ENCODE assay signal across 8 mouse cellular contexts in the genomic region with DNA sequence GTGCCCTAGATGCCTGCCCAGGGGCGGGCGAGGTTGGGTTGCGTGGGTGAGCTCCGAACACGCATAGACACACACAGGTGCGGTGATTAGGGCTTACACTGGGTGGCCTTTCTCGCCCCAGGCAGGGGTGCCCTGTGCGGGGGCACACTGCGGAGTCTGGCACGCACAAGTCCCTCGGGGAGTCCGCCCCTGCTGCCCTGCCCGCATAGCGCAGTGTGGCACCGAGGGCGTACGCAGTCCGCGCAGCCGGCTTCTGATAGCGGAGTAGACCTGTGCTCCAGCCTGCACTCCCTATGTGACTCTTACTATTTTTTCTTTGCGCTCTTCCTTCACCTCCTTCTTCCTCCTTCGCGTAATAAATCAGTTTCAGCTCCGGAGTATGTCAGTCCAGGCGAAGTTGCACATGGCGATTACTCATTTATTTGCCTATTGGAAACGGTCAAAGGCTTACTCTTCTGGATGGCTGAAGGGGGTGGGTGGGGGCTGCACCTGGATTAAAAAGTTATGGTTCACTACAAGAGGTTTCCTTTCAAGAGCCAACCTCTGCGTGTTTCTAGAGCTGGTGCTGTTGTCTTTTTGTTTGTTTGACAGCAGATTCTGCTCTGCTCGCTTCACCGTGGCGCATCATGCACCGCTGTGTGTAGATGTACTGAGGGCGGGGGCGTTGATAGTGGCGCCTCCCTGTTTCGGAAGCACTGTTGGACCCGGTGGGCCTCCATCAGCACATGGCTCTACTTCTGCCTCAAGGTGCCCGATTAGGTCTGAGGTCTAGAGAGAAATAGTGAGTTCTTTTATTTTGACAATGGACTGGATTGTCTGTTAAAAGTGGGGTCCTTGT. TPM values are rescaled to one million over a fixed set of nuclear protein-coding genes. Genes with fewer than 3 reads are reported as not detected.
DNase-seq lines count a peak whose midpoint lies in the region; ATAC-seq and TF ChIP-seq lines count a peak whose summit lies in the region.

No protein-coding gene starts in this region.

- under 1% methylated on average over 39 of the region's 39 CpGs for WGBS in forebrain, postnatal 0 days
- WGBS in kidney, adult 2 months, result 1% methylated on average over 39 of the region's 39 CpGs
- under 1% methylated on average over 38 of the region's 39 CpGs for WGBS in stomach, embryonic 16.5 days

- H3K27me3 ChIP-seq in forebrain, postnatal 0 days (ENCODE audit: insufficient read depth, low read length), result no peaks in the 10 kb centered on the region
- no peaks in the 10 kb centered on the region for H3K27me3 ChIP-seq in kidney, adult 2 months (replicated peaks; ENCODE audit: control insufficient read depth, insufficient read depth, low read length)
- peaks cover 21% of the 10 kb centered on the region for H3K27me3 ChIP-seq in megakaryocyte, embryonic 14.5 days (replicated peaks)
- H3K27me3 ChIP-seq in stomach, embryonic 16.5 days (ENCODE audit: control insufficient read depth, insufficient read depth, low read length), result no peaks in the 10 kb centered on the region

- TF ChIP-seq CTCF in forebrain, postnatal 0 days (IDR thresholded peaks at IDR 0.05; ENCODE audit: low read depth), result no peak
- TF ChIP-seq CTCF in kidney, adult 2 months (conservative IDR thresholded peaks at IDR 0.05; ENCODE audit: insufficient read depth, insufficient read length, low read depth, low read length), result no peak

- no peaks in the 10 kb centered on the region for H3K36me3 ChIP-seq in forebrain, postnatal 0 days (ENCODE audit: insufficient read depth)
- no peaks in the 10 kb centered on the region for H3K36me3 ChIP-seq in kidney, adult 2 months (ENCODE audit: control insufficient read depth, insufficient read depth, low read length)
- no peaks in the 10 kb centered on the region for H3K36me3 ChIP-seq in megakaryocyte, embryonic 14.5 days (replicated peaks; ENCODE audit: low read length)
- H3K36me3 ChIP-seq in stomach, embryonic 16.5 days (ENCODE audit: control insufficient read depth, insufficient read depth, low read length), result no peaks in the 10 kb centered on the region

- no peaks in the 10 kb centered on the region for H3K9me3 ChIP-seq in forebrain, postnatal 0 days (ENCODE audit: low read length)
- no peaks in the 10 kb centered on the region for H3K9me3 ChIP-seq in megakaryocyte, embryonic 14.5 days
- no peaks in the 10 kb centered on the region for H3K9me3 ChIP-seq in stomach, embryonic 16.5 days (replicated peaks; ENCODE audit: control insufficient read depth, low read length)

- peak overlapping the region; percentile 90; the same call in 1 of the 2 replicates for H3K27ac ChIP-seq in brown adipose tissue, adult 24 weeks (replicated peaks; ENCODE audit: low read depth, low read length)
- H3K27ac ChIP-seq in forebrain, postnatal 0 days (ENCODE audit: low read depth, low read length), result peak overlapping the region; percentile 88; the same call in 1 of the 2 replicates
- H3K27ac ChIP-seq in kidney, adult 2 months (ENCODE audit: insufficient read depth, low read depth, low read length), result no peak overlapping the region
- peak overlapping the region; percentile 98 for H3K27ac ChIP-seq in stomach, embryonic 16.5 days (ENCODE audit: low read length)

- ATAC-seq in cerebellum, adult (ENCODE audit: insufficient number of reproducible peaks, low FRiP score, low TSS enrichment), result peak; percentile 2; the same call in 1 of the 2 replicates
- ATAC-seq in forebrain, postnatal 0 days, result peak; percentile 44
- ATAC-seq in stomach, embryonic 16.5 days (ENCODE audit: insufficient read depth, low FRiP score), result peak; percentile 24; the same call in 1 of the 2 replicates

- H3K9ac ChIP-seq in forebrain, postnatal 0 days, result peak overlapping the region; percentile 67
- H3K9ac ChIP-seq in stomach, embryonic 16.5 days (ENCODE audit: low read length), result peak overlapping the region; percentile 88

- TF ChIP-seq POLR2A in kidney, adult 2 months (IDR thresholded peaks at IDR 0.05; ENCODE audit: low read depth, low read length), result no peak

- peak overlapping the region; percentile 98 for H3K4me3 ChIP-seq in brown adipose tissue, adult 24 weeks (ENCODE audit: insufficient read depth, low read depth, low read length)
- peak overlapping the region; percentile 79 for H3K4me3 ChIP-seq in forebrain, postnatal 0 days (ENCODE audit: low read depth, low read length)
- peak overlapping the region; percentile 70 for H3K4me3 ChIP-seq in kidney, adult 2 months (ENCODE audit: insufficient read depth, low read depth, low read length)
- H3K4me3 ChIP-seq in megakaryocyte, embryonic 14.5 days (replicated peaks), result peak overlapping the region; percentile 95
- peak overlapping the region; percentile 85 for H3K4me3 ChIP-seq in stomach, embryonic 16.5 days (replicated peaks; ENCODE audit: low read length)

- peaks cover 16% of the 10 kb centered on the region for H3K4me1 ChIP-seq in brown adipose tissue, adult 24 weeks (ENCODE audit: control insufficient read depth, insufficient read depth, insufficient read length, low read length)
- peaks cover 8% of the 10 kb centered on the region; the same call in 1 of the 2 replicates for H3K4me1 ChIP-seq in forebrain, postnatal 0 days (ENCODE audit: insufficient read depth)
- peaks cover 20% of the 10 kb centered on the region for H3K4me1 ChIP-seq in kidney, adult 2 months (ENCODE audit: control insufficient read depth, insufficient read depth, low read length)
- H3K4me1 ChIP-seq in megakaryocyte, embryonic 14.5 days, result peaks cover 62% of the 10 kb centered on the region
- H3K4me1 ChIP-seq in stomach, embryonic 16.5 days (ENCODE audit: control insufficient read depth, insufficient read depth, low read length), result peaks cover 29% of the 10 kb centered on the region

- H3K4me2 ChIP-seq in forebrain, postnatal 0 days (ENCODE audit: low read depth), result peak overlapping the region; percentile 94
- H3K4me2 ChIP-seq in stomach, embryonic 16.5 days (ENCODE audit: low read depth, low read length), result peak overlapping the region; percentile 98

- no peak for DNase-seq in cerebellum, adult 9-11 months
- peak; percentile 30 for DNase-seq in 416B (ENCODE audit: low read depth)
- DNase-seq in forebrain, postnatal 0 days, result peak; percentile 45
- peak; percentile 58 for DNase-seq in kidney, adult 2 months

RNA-seq across cellular contexts. Expression of gene Crim1, which starts 1.4 kb away (rescaled TPM):
- 6.8 and 10.6 TPM in 2 replicates for polyA plus RNA-seq in brown adipose tissue, adult 24 weeks (2012; ENCODE audit: insufficient read depth, insufficient read length, missing spikeins)
- 55.9 and 88.9 TPM in 2 replicates for total RNA-seq in forebrain, postnatal 0 days (2014; rRNA removed)
- 7.1 and 14.1 TPM in 2 replicates for polyA plus RNA-seq in forebrain, postnatal 0 days (2015; fragmentation: Nextera tagmentation; extraction: Ambion mirVana)
- polyA plus RNA-seq in kidney, adult 2 months (2012; rRNA removed), result 54.2 and 64.9 TPM in 2 replicates
- 3.2 and 6.9 TPM in 2 replicates for polyA plus RNA-seq in megakaryocyte, embryonic 14.5 days (2012; ENCODE audit: insufficient read depth, low replicate concordance)
- 3.5 and 3.9 TPM in 2 replicates for polyA plus RNA-seq in stomach, embryonic 16.5 days (2015; fragmentation: Nextera tagmentation; extraction: Ambion mirVana)
